Mouse (Mus musculus) intestine, embryonic 15.5 days (tissue): ENCODE measurements around the gene Clec4b2. TPM values are rescaled to one million over a fixed set of nuclear protein-coding genes. Genes with fewer than 3 reads are reported as not detected.
"Not testable (repeated sequence)": the region's sequence is repeated elsewhere in the genome, so short reads cannot be mapped to it uniquely, and the experiment has no call there.

Experiments used
- ATAC-seq: fragments of 200-750 bp; cut with Nextera tagmentation; 2 replicates; pipeline ENCODE4 v1.8.0; 2017; ENCODE audit warnings: moderate TSS enrichment, moderate library complexity
- H3K27ac ChIP-seq: fragments of 300-500 bp; sonication (generic); 2 replicates; pipeline ENCODE4 v1.5.1; 2015; ENCODE audit warnings: mild to moderate bottlenecking, inconsistent platforms
- H3K27me3 ChIP-seq: fragments of 300-500 bp; sonication (generic); replicated peaks from 2 replicates; pipeline ENCODE4 v1.6.1; 2015; ENCODE audit warnings: inconsistent platforms
- H3K36me3 ChIP-seq: fragments of 300-500 bp; sonication (generic); 2 replicates; pipeline ENCODE4 v1.6.1; 2015; ENCODE audit warnings: inconsistent platforms
- H3K4me1 ChIP-seq: fragments of 300-500 bp; sonication (generic); replicated peaks from 2 replicates; pipeline ENCODE4 v1.6.1; 2015; ENCODE audit warnings: inconsistent platforms
- H3K4me2 ChIP-seq: fragments of 300-500 bp; sonication (generic); replicated peaks from 2 replicates; pipeline ENCODE4 v1.6.1; 2015; ENCODE audit warnings: mild to moderate bottlenecking, inconsistent platforms
- H3K4me3 ChIP-seq: fragments of 300-500 bp; sonication (generic); replicated peaks from 2 replicates; pipeline ENCODE4 v1.5.1; 2015; ENCODE audit warnings: inconsistent platforms
- H3K9ac ChIP-seq: fragments of 300-500 bp; sonication (generic); 2 replicates; pipeline ENCODE4 v1.6.1; 2015; ENCODE audit warnings: inconsistent platforms
- H3K9me3 ChIP-seq: fragments of 300-500 bp; sonication (generic); 2 replicates; pipeline ENCODE4 v1.6.1; 2016; ENCODE audit warnings: inconsistent platforms
- WGBS: fragments of 180-500 bp; shearing (Covaris S2); methylation state at CpG from one replicate; pipeline ENCODE4 v1.1.7; 2015; 5-methylcytosine and 5-hydroxymethylcytosine counted together
- polyA plus RNA-seq: library from polyadenylated mRNA; unstranded; fragments of >200 nt; fragmentation: Nextera tagmentation; extraction: Ambion mirVana; gene quantifications from 2 replicates; pipeline ENCODE4 v1.2.1, GENCODE M21; 2015

Gene Clec4b2
- polyA plus RNA-seq, 1 experiment from 2014 or later: not detected

GRCm38 (mm10) chr6:123229644-123230043 lies 57.0 kb downstream of the Clec4b2 start, which contains the start of gene Clec4n:
TSS of gene Clec4n (plus strand) at chr6:123229843.
- H3K9me3 ChIP-seq: no peaks in the 10 kb centered on the region

GRCm38 (mm10) chr6:123231149-123231548 lies 58.5 kb downstream of the Clec4b2 start:
- no peaks in the 10 kb centered on the region for H3K27me3 ChIP-seq
- H3K4me2 ChIP-seq: no peak overlapping the region
- no peak overlapping the region for H3K9ac ChIP-seq
- WGBS: 56% methylated on average over 2 of the region's 2 CpGs
- no peaks in the 10 kb centered on the region for H3K4me1 ChIP-seq
- ATAC-seq: no peak
- H3K36me3 ChIP-seq: no peaks in the 10 kb centered on the region
- no peaks in the 10 kb centered on the region for H3K9me3 ChIP-seq
- no peak overlapping the region for H3K4me3 ChIP-seq
- H3K27ac ChIP-seq: no peak overlapping the region

More at GRCm38 (mm10) chr6:123229644-123230043, 57.0 kb downstream of the Clec4b2 start, which contains the start of gene Clec4n:
- Histone ChIP-seq H3K27ac (no peak within 1 kb of the TSS), H3K36me3 (no peaks in the 10 kb centered on the region), H3K9ac (no peak within 1 kb of the TSS), H3K4me3 (no peak within 1 kb of the TSS), H3K4me2 (no peak within 1 kb of the TSS), H3K27me3 (no peaks in the 10 kb centered on the region), H3K4me1 (no peaks in the 10 kb centered on the region)
- ATAC-seq: no peak
- 47% methylated on average over 3 of the region's 3 CpGs for WGBS

- H3K4me1 ChIP-seq: no peaks in the 10 kb centered on the region
- ATAC-seq: no peak
- no peaks in the 10 kb centered on the region for H3K36me3 ChIP-seq
- H3K27me3 ChIP-seq: no peaks in the 10 kb centered on the region
- no peaks in the 10 kb centered on the region for H3K9me3 ChIP-seq
- no peak overlapping the region for H3K4me3 ChIP-seq
- no peak overlapping the region for H3K27ac ChIP-seq
- no peak overlapping the region for H3K4me2 ChIP-seq
- no peak overlapping the region for H3K9ac ChIP-seq
Measured at GRCm38 (mm10) chr6:123237582-123237981, 64.9 kb downstream of the Clec4b2 start.

GRCm38 (mm10) chr6:123244201-123244600 lies 71.5 kb downstream of the Clec4b2 start:
- no peaks in the 10 kb centered on the region for H3K36me3 ChIP-seq
- H3K27me3 ChIP-seq: no peaks in the 10 kb centered on the region
- no peak overlapping the region for H3K4me2 ChIP-seq
- whole genome bisulfite sequencing: 85% methylated on average over 5 of the region's 5 CpGs
- H3K9me3 ChIP-seq: no peaks in the 10 kb centered on the region
- H3K4me3 ChIP-seq: no peak overlapping the region
- H3K4me1 ChIP-seq: no peaks in the 10 kb centered on the region
- ATAC-seq: no peak
- no peak overlapping the region for H3K9ac ChIP-seq
- no peak overlapping the region for H3K27ac ChIP-seq

GRCm38 (mm10) chr6:123248862-123249261 lies 76.2 kb downstream of the Clec4b2 start:
- H3K4me2 ChIP-seq, H3K4me3 ChIP-seq, H3K9me3 ChIP-seq, H3K4me1 ChIP-seq, H3K9ac ChIP-seq, H3K27ac ChIP-seq, H3K36me3 ChIP-seq, H3K27me3 ChIP-seq, ATAC-seq: not testable (repeated sequence)
- 79% methylated on average over 2 of the region's 2 CpGs for WGBS

GRCm38 (mm10) chr6:123252735-123253134 lies 80.0 kb downstream of the Clec4b2 start:
- no peaks in the 10 kb centered on the region for H3K36me3 ChIP-seq
- no peaks in the 10 kb centered on the region for H3K27me3 ChIP-seq
- H3K9me3 ChIP-seq: no peaks in the 10 kb centered on the region
- H3K4me2 ChIP-seq: no peak overlapping the region
- H3K4me1 ChIP-seq: no peaks in the 10 kb centered on the region
- ATAC-seq: no peak
- no peak overlapping the region for H3K9ac ChIP-seq
- no peak overlapping the region for H3K27ac ChIP-seq
- no peak overlapping the region for H3K4me3 ChIP-seq

Other genes starting within 250 kb of the Clec4b2 start
- 3.7 and 4.3 TPM in 2 replicates for gene Clec4a3, start 220.4 kb upstream of the Clec4b2 start, polyA plus RNA-seq
- gene Clec4a4, start 182.5 kb upstream of the Clec4b2 start, polyA plus RNA-seq: not detected in 2 replicates
- not detected in 2 replicates for gene Clec4b1, start 122.9 kb upstream of the Clec4b2 start, polyA plus RNA-seq
- gene Clec4a2, start 66.5 kb upstream of the Clec4b2 start, polyA plus RNA-seq: 5.9 and 6.0 TPM in 2 replicates
- 5.1 and 5.7 TPM in 2 replicates for gene Clec4n, start 57.0 kb downstream of the Clec4b2 start, polyA plus RNA-seq
- 0.18 TPM in 1 of 2 replicates, not detected in the other for gene Clec4d, start 89.2 kb downstream of the Clec4b2 start, polyA plus RNA-seq
- gene Clec4e, start 117.0 kb downstream of the Clec4b2 start, polyA plus RNA-seq: not detected in 2 replicates
- gene Vmn2r19, start 135.4 kb downstream of the Clec4b2 start, polyA plus RNA-seq: not detected in 2 replicates
- not detected in 2 replicates for gene Vmn2r20, start 245.2 kb downstream of the Clec4b2 start, polyA plus RNA-seq